Mouse (Mus musculus): ENCODE measurements around the gene Cgnl1.

Cgnl1 gene

GRCm38 (mm10) chr9:71722366-71722765, 49.0 kb downstream of the Cgnl1 start:
- no peak for DNase-seq (ENCODE audit: low read depth, low spot score)

GRCm38 (mm10) chr9:71716995-71717394, 54.4 kb downstream of the Cgnl1 start:
- no peak for DNase-seq (ENCODE audit: low read depth, low spot score)

GRCm38 (mm10) chr9:71710776-71711175, 60.6 kb downstream of the Cgnl1 start:
- no peak for DNase-seq (ENCODE audit: low read depth, low spot score)

GRCm38 (mm10) chr9:71709199-71709598, 62.2 kb downstream of the Cgnl1 start:
- DNase-seq (ENCODE audit: low read depth, low spot score): no peak

- DNase-seq (ENCODE audit: low read depth, low spot score): no peak
Observed at GRCm38 (mm10) chr9:71707989-71708388, 63.4 kb downstream of the Cgnl1 start.

GRCm38 (mm10) chr9:71704332-71705014, 66.9 kb downstream of the Cgnl1 start:
- DNase-seq (ENCODE audit: low read depth, low spot score): no peak

GRCm38 (mm10) chr9:71699087-71699486, 72.3 kb downstream of the Cgnl1 start:
- no peak for DNase-seq (ENCODE audit: low read depth, low spot score)

GRCm38 (mm10) chr9:71698116-71698515, 73.3 kb downstream of the Cgnl1 start:
- DNase-seq (ENCODE audit: low read depth, low spot score): no peak

- DNase-seq (ENCODE audit: low read depth, low spot score): no peak
Observed at GRCm38 (mm10) chr9:71697189-71697588, 74.2 kb downstream of the Cgnl1 start.

- DNase-seq (ENCODE audit: low read depth, low spot score): no peak
Observed at GRCm38 (mm10) chr9:71696762-71697161, 74.6 kb downstream of the Cgnl1 start.

- no peak for DNase-seq (ENCODE audit: low read depth, low spot score)
Observed at GRCm38 (mm10) chr9:71695133-71695532, 76.3 kb downstream of the Cgnl1 start.

- no peak for DNase-seq (ENCODE audit: low read depth, low spot score)
Observed at GRCm38 (mm10) chr9:71694223-71694622, 77.2 kb downstream of the Cgnl1 start.

- no peak for DNase-seq (ENCODE audit: low read depth, low spot score)
Observed at GRCm38 (mm10) chr9:71693771-71694170, 77.6 kb downstream of the Cgnl1 start.

GRCm38 (mm10) chr9:71692165-71692564, 79.2 kb downstream of the Cgnl1 start:
- DNase-seq (ENCODE audit: low read depth, low spot score): no peak

- no peak for DNase-seq (ENCODE audit: low read depth, low spot score)
Observed at GRCm38 (mm10) chr9:71689369-71690073, 81.9 kb downstream of the Cgnl1 start.

GRCm38 (mm10) chr9:71686463-71686862, 84.9 kb downstream of the Cgnl1 start:
- DNase-seq (ENCODE audit: low read depth, low spot score): no peak

- no peak for DNase-seq (ENCODE audit: low read depth, low spot score)
Observed at GRCm38 (mm10) chr9:71684772-71685171, 86.6 kb downstream of the Cgnl1 start.

GRCm38 (mm10) chr9:71680381-71680780, 91.0 kb downstream of the Cgnl1 start:
- no peak for DNase-seq (ENCODE audit: low read depth, low spot score)

- DNase-seq (ENCODE audit: low read depth, low spot score): no peak
Observed at GRCm38 (mm10) chr9:71679103-71679815, 92.1 kb downstream of the Cgnl1 start.

- no peak for DNase-seq (ENCODE audit: low read depth, low spot score)
Observed at GRCm38 (mm10) chr9:71676988-71677688, 94.3 kb downstream of the Cgnl1 start.

GRCm38 (mm10) chr9:71675799-71676414, 95.5 kb downstream of the Cgnl1 start:
- no peak for DNase-seq (ENCODE audit: low read depth, low spot score)

GRCm38 (mm10) chr9:71675216-71675615, 96.2 kb downstream of the Cgnl1 start:
- DNase-seq (ENCODE audit: low read depth, low spot score): no peak
